Mouse (Mus musculus) olfactory bulb, adult 2 months (tissue): ENCODE measurements around the gene Nucb1.

Source experiments
- CTCF ChIP-seq: fragments of 200-500 bp; IDR thresholded peaks from 2 replicates; pipeline ENCODE4 v1.5.1; 2012; ENCODE audit warnings: low read depth, mild to moderate bottlenecking, low read length, moderate library complexity; ENCODE audit not compliant: insufficient read depth
- POLR2A ChIP-seq: fragments of 200-500 bp; IDR thresholded peaks from 2 replicates; pipeline ENCODE4 v1.6.1; 2012; ENCODE audit warnings: mild to moderate bottlenecking, low read depth, low read length, moderate library complexity; ENCODE audit not compliant: insufficient read depth

DNA sequence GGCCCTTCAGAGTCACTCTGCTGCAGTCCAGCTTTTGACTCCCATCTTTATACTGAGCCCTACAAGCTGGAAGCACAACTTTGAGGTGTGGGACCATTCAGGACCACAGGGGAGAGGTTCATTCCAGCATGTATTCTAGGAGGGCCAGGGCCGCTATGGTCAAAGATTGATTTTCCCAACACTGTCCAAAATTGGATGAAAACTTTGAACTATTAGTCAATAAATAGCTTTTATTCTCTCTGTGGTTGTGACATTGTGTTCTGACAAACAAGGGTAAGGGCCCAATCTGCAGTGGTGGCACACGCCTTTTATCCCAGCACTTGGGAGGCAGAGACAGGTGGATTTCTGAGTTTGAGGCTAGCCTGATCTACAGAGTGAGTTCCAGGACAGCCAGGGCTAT is 43.8 kb upstream of the Nucb1 start:
- TF ChIP-seq CTCF, result no peak
- no peak for TF ChIP-seq POLR2A
